Mouse (Mus musculus) hindbrain, embryonic 14.5 days (tissue): ENCODE results near the gene Calm1. TPM values are rescaled to one million over a fixed set of nuclear protein-coding genes. Genes with fewer than 3 reads are reported as not detected.

ENCODE experiments used
- ATAC-seq: fragments of 200-750 bp; cut with Nextera tagmentation; 2 replicates; pipeline ENCODE4 v1.8.0; 2017; ENCODE audit warnings: moderate number of reproducible peaks, mild to moderate bottlenecking, moderate TSS enrichment, moderate library complexity; ENCODE audit not compliant: low FRiP score
- DNase-seq: peaks from one replicate; pipeline ENCODE4 v3.0.0-alpha.2; 2015; ENCODE audit warnings: low spot score
- H3K27ac ChIP-seq: fragments of 300-500 bp; sonication (generic); 2 replicates; pipeline ENCODE4 v1.5.1; 2014; ENCODE audit warnings: mild to moderate bottlenecking, moderate library complexity
- H3K27me3 ChIP-seq: fragments of 300-500 bp; sonication (generic); 2 replicates; pipeline ENCODE4 v1.6.1; 2014; ENCODE audit warnings: mild to moderate bottlenecking, low read length, mixed read lengths; ENCODE audit not compliant: control insufficient read depth, insufficient read depth
- H3K36me3 ChIP-seq: fragments of 300-500 bp; sonication (generic); replicated peaks from 2 replicates; pipeline ENCODE4 v1.6.1; 2014; ENCODE audit not compliant: control insufficient read depth, insufficient read depth
- H3K4me1 ChIP-seq: fragments of 300-500 bp; sonication (generic); replicated peaks from 2 replicates; pipeline ENCODE4 v1.6.1; 2014; ENCODE audit warnings: antibody characterized with exemption, low read length, mixed read lengths; ENCODE audit not compliant: control insufficient read depth, insufficient read depth
- H3K4me2 ChIP-seq: fragments of 300-500 bp; sonication (generic); replicated peaks from 2 replicates; pipeline ENCODE4 v1.6.1; 2014; ENCODE audit warnings: mild to moderate bottlenecking, moderate library complexity
- H3K4me3 ChIP-seq: fragments of 300-500 bp; sonication (generic); replicated peaks from 2 replicates; pipeline ENCODE4 v1.5.1; 2014; ENCODE audit warnings: mild to moderate bottlenecking, low read length
- H3K9ac ChIP-seq: fragments of 300-500 bp; sonication (generic); 2 replicates; pipeline ENCODE4 v1.6.1; 2014
- H3K9me3 ChIP-seq: fragments of 300-500 bp; sonication (generic); 2 replicates; pipeline ENCODE4 v1.6.1; 2016; ENCODE audit warnings: low read length; ENCODE audit not compliant: control insufficient read depth
- WGBS: fragments of 180-500 bp; shearing (Covaris S2); extraction: QIAGEN DNeasy Blood & Tissue Kit; methylation state at CpG from one replicate; pipeline ENCODE4 v1.1.7; 2014; 5-methylcytosine and 5-hydroxymethylcytosine counted together
- polyA plus RNA-seq: library from polyadenylated mRNA; unstranded; fragments of >200 nt; fragmentation: Nextera tagmentation; extraction: Ambion mirVana; gene quantifications from 2 replicates; pipeline ENCODE4 v1.2.1, GENCODE M21; 2014

The Calm1 gene
- polyA plus RNA-seq, 1 experiment from 2014 or later: 2,705 TPM

- DNase-seq (peak; percentile 99), ATAC-seq (peak; percentile 52)
- Histone ChIP-seq H3K9ac (peak overlapping the region; percentile 98), H3K27me3 (no peaks in the 10 kb centered on the region), H3K4me1 (peaks cover 21% of the 10 kb centered on the region), H3K9me3 (no peaks in the 10 kb centered on the region), H3K4me3 (peak overlapping the region; percentile 96), H3K36me3 (peaks cover 47% of the 10 kb centered on the region), H3K4me2 (peak overlapping the region; percentile 98), H3K27ac (peak overlapping the region; percentile 32; the same call in 1 of the 2 replicates)
- WGBS: 1% methylated on average over 13 of the region's 13 CpGs
These were observed 2.6 kb downstream of the Calm1 start for GRCm38 (mm10) chr12:100201838-100202237.

- Histone ChIP-seq H3K27ac (peak overlapping the region; percentile 26; the same call in 1 of the 2 replicates), H3K9me3 (no peaks in the 10 kb centered on the region)
These were observed 4.5 kb downstream of the Calm1 start for GRCm38 (mm10) chr12:100203759-100204158.

GRCm38 (mm10) chr12:100205156-100205555 is 5.9 kb downstream of the Calm1 start:
- H3K4me1 ChIP-seq: peaks cover 21% of the 10 kb centered on the region
- no peak overlapping the region for H3K4me2 ChIP-seq
- peaks cover 80% of the 10 kb centered on the region for H3K36me3 ChIP-seq
- 95% methylated on average over 8 of the region's 8 CpGs for WGBS
- DNase-seq (no peak), ATAC-seq (no peak)
- no peak overlapping the region for H3K4me3 ChIP-seq
- H3K9ac ChIP-seq: no peak overlapping the region
- no peaks in the 10 kb centered on the region for H3K27me3 ChIP-seq
- no peaks in the 10 kb centered on the region for H3K9me3 ChIP-seq
- H3K27ac ChIP-seq: no peak overlapping the region

More at GRCm38 (mm10) chr12:100203759-100204158, 4.5 kb downstream of the Calm1 start:
- H3K36me3 ChIP-seq: peaks cover 66% of the 10 kb centered on the region
- H3K27me3 ChIP-seq: no peaks in the 10 kb centered on the region
- no peak overlapping the region for H3K4me3 ChIP-seq
- no peak overlapping the region for H3K9ac ChIP-seq
- DNase-seq: no peak
- H3K4me2 ChIP-seq: no peak overlapping the region
- WGBS: 72% methylated on average over 3 of the region's 3 CpGs
- no peak for ATAC-seq
- H3K4me1 ChIP-seq: peaks cover 21% of the 10 kb centered on the region

GRCm38 (mm10) chr12:100206521-100206920 is 7.3 kb downstream of the Calm1 start:
- DNase-seq (no peak), ATAC-seq (no peak)
- WGBS: 88% methylated on average over 3 of the region's 3 CpGs
- H3K9me3 ChIP-seq: no peaks in the 10 kb centered on the region
- H3K4me2 ChIP-seq: no peak overlapping the region
- H3K4me3 ChIP-seq: no peak overlapping the region
- H3K9ac ChIP-seq: no peak overlapping the region
- no peak overlapping the region for H3K27ac ChIP-seq
- H3K27me3 ChIP-seq: no peaks in the 10 kb centered on the region
- H3K36me3 ChIP-seq: peaks cover 88% of the 10 kb centered on the region
- H3K4me1 ChIP-seq: peaks cover 18% of the 10 kb centered on the region

GRCm38 (mm10) chr12:100206926-100207325 is 7.7 kb downstream of the Calm1 start:
- no peak for DNase-seq
- no peaks in the 10 kb centered on the region for H3K9me3 ChIP-seq
- H3K9ac ChIP-seq: no peak overlapping the region
- H3K4me3 ChIP-seq: no peak overlapping the region
- 86% methylated on average over 5 of the region's 5 CpGs for WGBS
- no peaks in the 10 kb centered on the region for H3K27me3 ChIP-seq
- peaks cover 18% of the 10 kb centered on the region for H3K4me1 ChIP-seq
- H3K27ac ChIP-seq: no peak overlapping the region
- no peak for ATAC-seq
- H3K4me2 ChIP-seq: no peak overlapping the region
- H3K36me3 ChIP-seq: peaks cover 88% of the 10 kb centered on the region

- H3K9ac ChIP-seq: no peak overlapping the region
- WGBS: 91% methylated on average over 10 of the region's 10 CpGs
- no peak overlapping the region for H3K4me2 ChIP-seq
- no peaks in the 10 kb centered on the region for H3K27me3 ChIP-seq
- no peak overlapping the region for H3K27ac ChIP-seq
- DNase-seq: no peak
- no peaks in the 10 kb centered on the region for H3K4me1 ChIP-seq
- no peak overlapping the region for H3K4me3 ChIP-seq
- peaks cover 61% of the 10 kb centered on the region for H3K36me3 ChIP-seq
- peaks cover 7% of the 10 kb centered on the region; the same call in 1 of the 2 replicates for H3K9me3 ChIP-seq
- ATAC-seq: no peak
These were observed 10.7 kb downstream of the Calm1 start for GRCm38 (mm10) chr12:100209701-100210478.

- Histone ChIP-seq H3K36me3 (peaks cover 50% of the 10 kb centered on the region), H3K27ac (no peak overlapping the region), H3K27me3 (no peaks in the 10 kb centered on the region), H3K9ac (no peak overlapping the region), H3K9me3 (peaks cover 7% of the 10 kb centered on the region; the same call in 1 of the 2 replicates), H3K4me1 (no peaks in the 10 kb centered on the region), H3K4me3 (no peak overlapping the region), H3K4me2 (no peak overlapping the region)
- ATAC-seq (peak; percentile 51), DNase-seq (no peak)
- WGBS: 57% methylated on average over 5 of the region's 5 CpGs
These were observed 11.7 kb downstream of the Calm1 start for GRCm38 (mm10) chr12:100210973-100211372.

- H3K4me2 ChIP-seq: no peak overlapping the region
- H3K27ac ChIP-seq: no peak overlapping the region; the same call in 1 of the 2 replicates
- ATAC-seq (no peak), DNase-seq (no peak)
- 92% methylated on average over 5 of the region's 5 CpGs for WGBS
- H3K9ac ChIP-seq: no peak overlapping the region
- H3K9me3 ChIP-seq: peaks cover 7% of the 10 kb centered on the region; the same call in 1 of the 2 replicates
- no peak overlapping the region for H3K4me3 ChIP-seq
- peaks cover 44% of the 10 kb centered on the region for H3K36me3 ChIP-seq
- H3K4me1 ChIP-seq: no peaks in the 10 kb centered on the region
- H3K27me3 ChIP-seq: no peaks in the 10 kb centered on the region
These were observed 12.4 kb downstream of the Calm1 start for GRCm38 (mm10) chr12:100211453-100212185.

- 66% methylated on average over 3 of the region's 3 CpGs for WGBS
- H3K4me2 ChIP-seq: no peak overlapping the region
- no peak overlapping the region for H3K9ac ChIP-seq
- H3K27me3 ChIP-seq: no peaks in the 10 kb centered on the region
- H3K27ac ChIP-seq: no peak overlapping the region
- H3K4me3 ChIP-seq: no peak overlapping the region
- ATAC-seq (no peak), DNase-seq (no peak)
- H3K4me1 ChIP-seq: no peaks in the 10 kb centered on the region
- peaks cover 36% of the 10 kb centered on the region for H3K36me3 ChIP-seq
- peaks cover 7% of the 10 kb centered on the region; the same call in 1 of the 2 replicates for H3K9me3 ChIP-seq
These were observed 13.2 kb downstream of the Calm1 start for GRCm38 (mm10) chr12:100212397-100212796.
